Mouse (Mus musculus) thymus, postnatal 36 days (tissue): ENCODE measurements around the gene Aco2.

Experiments used
- DNase-seq, 2 experiments: peaks; one replicate each; pipeline ENCODE4 v3.0.0; 2022; ENCODE audit warnings: mixed read lengths in 2 of 2

The Aco2 gene

GRCm38 (mm10) chr15:81920546-81921217 is 48.6 kb downstream of the Aco2 start:
- no peak for DNase-seq

- no peak for DNase-seq
Measured at GRCm38 (mm10) chr15:81921255-81921654, 49.1 kb downstream of the Aco2 start.

GRCm38 (mm10) chr15:81924933-81925332 is 52.8 kb downstream of the Aco2 start:
- no peak for DNase-seq

- DNase-seq, result peak; percentile 95 to 97
Measured at GRCm38 (mm10) chr15:81925760-81926445, 53.8 kb downstream of the Aco2 start, which contains the start of gene Polr3h. Polr3h (minus strand) TSS chr15:81926240.

- DNase-seq, result no peak
Measured at GRCm38 (mm10) chr15:81926446-81926822, 54.3 kb downstream of the Aco2 start.

GRCm38 (mm10) chr15:81927741-81928140 is 55.6 kb downstream of the Aco2 start:
- no peak for DNase-seq

- DNase-seq, result no peak
Measured at GRCm38 (mm10) chr15:81928277-81928676, 56.2 kb downstream of the Aco2 start.

GRCm38 (mm10) chr15:81932951-81933470 is 60.9 kb downstream of the Aco2 start:
- peak; percentile 51 to 68 for DNase-seq

GRCm38 (mm10) chr15:81933986-81934385 is 61.9 kb downstream of the Aco2 start:
- DNase-seq, result no peak

GRCm38 (mm10) chr15:81935869-81936637 is 63.9 kb downstream of the Aco2 start:
- DNase-seq, result no peak

GRCm38 (mm10) chr15:81936679-81937078 is 64.6 kb downstream of the Aco2 start, which contains the start of gene Csdc2:
Csdc2 (plus strand) TSS chr15:81936759.
- no peak for DNase-seq

GRCm38 (mm10) chr15:81937098-81937972 is 65.2 kb downstream of the Aco2 start:
- DNase-seq, result no peak

- peak; percentile 35 to 42 for DNase-seq
Measured at GRCm38 (mm10) chr15:81938246-81938645, 66.1 kb downstream of the Aco2 start.

- no peak for DNase-seq
Measured at GRCm38 (mm10) chr15:81939157-81939715, 67.1 kb downstream of the Aco2 start.

- no peak for DNase-seq
Measured at GRCm38 (mm10) chr15:81939774-81940173, 67.7 kb downstream of the Aco2 start.

- DNase-seq, result no peak
Measured at GRCm38 (mm10) chr15:81940219-81940618, 68.1 kb downstream of the Aco2 start.

GRCm38 (mm10) chr15:81941010-81941409 is 68.9 kb downstream of the Aco2 start:
- no peak for DNase-seq

GRCm38 (mm10) chr15:81943176-81943749 is 71.2 kb downstream of the Aco2 start:
- no peak for DNase-seq

GRCm38 (mm10) chr15:81949076-81949475 is 77.0 kb downstream of the Aco2 start:
- no peak for DNase-seq

- no peak for DNase-seq
Measured at GRCm38 (mm10) chr15:81949476-81950131, 77.5 kb downstream of the Aco2 start.

- DNase-seq, result no peak
Measured at GRCm38 (mm10) chr15:81950716-81951115, 78.6 kb downstream of the Aco2 start.
